Mouse (Mus musculus): ENCODE data around the gene Ddx18. TPM values are rescaled to one million over a fixed set of nuclear protein-coding genes. Genes with fewer than 3 reads are reported as not detected.

Ddx18 gene
- polyA plus RNA-seq, 1 experiment, result 128 TPM

GRCm38 (mm10) chr1:121551457-121551835 is 16.3 kb downstream of the Ddx18 start:
- Histone ChIP-seq H3K27me3 (ENCODE audit: control insufficient read depth, insufficient read depth, low read length, poor library complexity, severe bottlenecking) (no peaks in the 10 kb centered on the region), H3K27ac (ENCODE audit: insufficient read depth, low read length) (no peak overlapping the region), H3K9ac (ENCODE audit: low read depth, poor library complexity, severe bottlenecking) (no peak overlapping the region), H3K36me3 (ENCODE audit: control insufficient read depth, insufficient read depth, low read length, poor library complexity, severe bottlenecking) (peaks cover 27% of the 10 kb centered on the region), H3K9me3 (replicated peaks; ENCODE audit: control insufficient read depth, insufficient read depth, low read length, poor library complexity, severe bottlenecking) (no peaks in the 10 kb centered on the region), H3K4me3 (ENCODE audit: low read depth, low read length) (no peak overlapping the region), H3K4me1 (ENCODE audit: control insufficient read depth, insufficient read depth, low read length) (no peaks in the 10 kb centered on the region)
- no peak for TF ChIP-seq POLR2A (IDR thresholded peaks at IDR 0.05; ENCODE audit: insufficient read depth, low read length)
- TF ChIP-seq EP300 (IDR thresholded peaks at IDR 0.05; ENCODE audit: insufficient read depth, low read depth, low read length), result no peak
- no peak for TF ChIP-seq CTCF (IDR thresholded peaks at IDR 0.05; ENCODE audit: low read depth, low read length)

- TF ChIP-seq CTCF (IDR thresholded peaks at IDR 0.05; ENCODE audit: low read depth, low read length) (no peak), POLR2A (IDR thresholded peaks at IDR 0.05; ENCODE audit: insufficient read depth, low read length) (no peak), EP300 (IDR thresholded peaks at IDR 0.05; ENCODE audit: insufficient read depth, low read depth, low read length) (no peak)
- Histone ChIP-seq H3K9me3 (replicated peaks; ENCODE audit: control insufficient read depth, insufficient read depth, low read length, poor library complexity, severe bottlenecking) (no peaks in the 10 kb centered on the region), H3K9ac (ENCODE audit: low read depth, poor library complexity, severe bottlenecking) (no peak overlapping the region), H3K4me3 (ENCODE audit: low read depth, low read length) (no peak overlapping the region), H3K27ac (ENCODE audit: insufficient read depth, low read length) (no peak overlapping the region), H3K4me1 (ENCODE audit: control insufficient read depth, insufficient read depth, low read length) (no peaks in the 10 kb centered on the region), H3K36me3 (ENCODE audit: control insufficient read depth, insufficient read depth, low read length, poor library complexity, severe bottlenecking) (peaks cover 22% of the 10 kb centered on the region), H3K27me3 (ENCODE audit: control insufficient read depth, insufficient read depth, low read length, poor library complexity, severe bottlenecking) (no peaks in the 10 kb centered on the region)
Observed at GRCm38 (mm10) chr1:121550801-121551456, 16.9 kb downstream of the Ddx18 start.

DNA sequence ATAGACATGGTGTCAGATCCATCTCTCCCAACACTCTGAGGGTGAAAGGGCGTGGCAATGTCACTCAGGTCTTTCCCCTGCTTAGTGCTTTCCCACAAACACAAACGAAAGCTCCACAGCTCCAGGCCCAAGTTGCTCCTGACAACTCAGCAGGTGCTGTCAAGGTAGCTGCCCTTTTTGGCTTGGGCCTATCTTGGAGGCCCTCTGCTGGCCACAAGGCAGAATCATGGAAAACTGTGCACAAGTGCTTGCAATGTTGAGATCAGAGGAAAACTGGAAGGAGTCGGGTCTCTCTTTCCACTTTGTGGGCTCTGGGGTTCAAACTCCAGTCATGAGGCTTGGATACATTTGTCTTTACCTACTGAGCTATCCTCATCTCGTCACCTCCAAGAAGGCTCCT is 18.3 kb downstream of the Ddx18 start:
- Histone ChIP-seq H3K27me3 (ENCODE audit: control insufficient read depth, insufficient read depth, low read length, poor library complexity, severe bottlenecking) (0 out of 2 replicates have a peak, but pooled peaks cover 1% of the 10 kb centered on the region), H3K9me3 (replicated peaks; ENCODE audit: control insufficient read depth, insufficient read depth, low read length, poor library complexity, severe bottlenecking) (no peaks in the 10 kb centered on the region), H3K4me1 (ENCODE audit: control insufficient read depth, insufficient read depth, low read length) (no peaks in the 10 kb centered on the region), H3K4me3 (ENCODE audit: low read depth, low read length) (no peak overlapping the region), H3K27ac (ENCODE audit: insufficient read depth, low read length) (no peak overlapping the region), H3K36me3 (ENCODE audit: control insufficient read depth, insufficient read depth, low read length, poor library complexity, severe bottlenecking) (peaks cover 12% of the 10 kb centered on the region), H3K9ac (ENCODE audit: low read depth, poor library complexity, severe bottlenecking) (no peak overlapping the region)
- TF ChIP-seq CTCF (IDR thresholded peaks at IDR 0.05; ENCODE audit: low read depth, low read length) (peak; percentile 53), EP300 (IDR thresholded peaks at IDR 0.05; ENCODE audit: insufficient read depth, low read depth, low read length) (no peak), POLR2A (IDR thresholded peaks at IDR 0.05; ENCODE audit: insufficient read depth, low read length) (no peak)

DNA sequence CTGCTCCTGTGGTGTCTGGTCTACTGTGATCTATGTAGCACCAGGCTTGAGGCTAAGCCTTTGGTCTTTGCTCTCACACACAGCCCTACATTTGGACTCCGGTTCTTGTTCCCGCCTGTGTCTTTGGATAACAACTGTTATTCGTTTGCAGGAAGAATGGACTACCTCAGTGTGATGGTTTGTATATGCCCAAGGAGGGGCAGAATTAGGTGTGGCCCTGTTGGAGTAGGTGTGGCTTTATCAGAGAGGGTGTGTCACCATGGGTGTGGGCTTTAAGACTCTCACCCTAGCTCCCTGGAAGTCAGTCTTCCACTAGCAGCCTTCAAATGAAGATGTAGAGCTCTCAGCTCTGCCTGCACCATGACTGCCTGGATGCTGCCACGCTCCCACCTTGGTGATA is 19.1 kb downstream of the Ddx18 start:
- H3K9me3 ChIP-seq (replicated peaks; ENCODE audit: control insufficient read depth, insufficient read depth, low read length, poor library complexity, severe bottlenecking), result no peaks in the 10 kb centered on the region
- H3K36me3 ChIP-seq (ENCODE audit: control insufficient read depth, insufficient read depth, low read length, poor library complexity, severe bottlenecking), result peaks cover 9% of the 10 kb centered on the region
- H3K27me3 ChIP-seq (ENCODE audit: control insufficient read depth, insufficient read depth, low read length, poor library complexity, severe bottlenecking), result 0 out of 2 replicates have a peak, but pooled peaks cover 2% of the 10 kb centered on the region
- TF ChIP-seq EP300 (IDR thresholded peaks at IDR 0.05; ENCODE audit: insufficient read depth, low read depth, low read length) (no peak), CTCF (IDR thresholded peaks at IDR 0.05; ENCODE audit: low read depth, low read length) (no peak), POLR2A (IDR thresholded peaks at IDR 0.05; ENCODE audit: insufficient read depth, low read length) (no peak)
- H3K27ac ChIP-seq (ENCODE audit: insufficient read depth, low read length), result no peak overlapping the region
- H3K9ac ChIP-seq (ENCODE audit: low read depth, poor library complexity, severe bottlenecking), result no peak overlapping the region
- no peak overlapping the region for H3K4me3 ChIP-seq (ENCODE audit: low read depth, low read length)
- no peaks in the 10 kb centered on the region for H3K4me1 ChIP-seq (ENCODE audit: control insufficient read depth, insufficient read depth, low read length)

- Histone ChIP-seq H3K36me3 (ENCODE audit: control insufficient read depth, insufficient read depth, low read length, poor library complexity, severe bottlenecking) (no peaks in the 10 kb centered on the region), H3K27ac (ENCODE audit: insufficient read depth, low read length) (no peak overlapping the region), H3K9me3 (replicated peaks; ENCODE audit: control insufficient read depth, insufficient read depth, low read length, poor library complexity, severe bottlenecking) (no peaks in the 10 kb centered on the region), H3K27me3 (ENCODE audit: control insufficient read depth, insufficient read depth, low read length, poor library complexity, severe bottlenecking) (0 out of 2 replicates have a peak, but pooled peaks cover 2% of the 10 kb centered on the region), H3K4me3 (ENCODE audit: low read depth, low read length) (no peak overlapping the region), H3K9ac (ENCODE audit: low read depth, poor library complexity, severe bottlenecking) (no peak overlapping the region), H3K4me1 (ENCODE audit: control insufficient read depth, insufficient read depth, low read length) (no peaks in the 10 kb centered on the region)
- no peak for TF ChIP-seq CTCF (IDR thresholded peaks at IDR 0.05; ENCODE audit: low read depth, low read length)
- no peak for TF ChIP-seq EP300 (IDR thresholded peaks at IDR 0.05; ENCODE audit: insufficient read depth, low read depth, low read length)
- TF ChIP-seq POLR2A (IDR thresholded peaks at IDR 0.05; ENCODE audit: insufficient read depth, low read length), result no peak
Observed at GRCm38 (mm10) chr1:121546844-121547243, 20.9 kb downstream of the Ddx18 start.

DNA sequence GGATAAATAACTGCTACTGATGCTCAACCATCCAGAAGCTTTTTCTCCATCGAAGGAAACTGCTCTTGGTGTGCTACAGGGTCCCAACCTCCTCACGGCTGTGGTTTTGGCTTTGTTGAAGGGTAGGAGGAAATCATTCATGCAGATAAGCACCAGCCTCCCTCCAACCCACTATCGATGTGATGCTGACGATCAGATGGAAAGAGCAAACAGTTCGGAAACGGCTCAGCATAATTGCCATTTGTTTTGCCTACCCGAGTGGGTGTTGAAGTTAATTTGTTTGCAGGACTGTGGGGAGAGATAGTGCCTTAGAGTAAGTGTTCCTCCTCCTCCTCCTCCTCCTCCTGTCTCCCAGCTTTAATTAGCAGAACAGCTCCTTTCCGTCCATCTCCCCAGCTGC is 27.4 kb downstream of the Ddx18 start:
- Histone ChIP-seq H3K27ac (ENCODE audit: insufficient read depth, low read length) (no peak overlapping the region), H3K36me3 (ENCODE audit: control insufficient read depth, insufficient read depth, low read length, poor library complexity, severe bottlenecking) (no peaks in the 10 kb centered on the region), H3K4me3 (ENCODE audit: low read depth, low read length) (no peak overlapping the region), H3K4me1 (ENCODE audit: control insufficient read depth, insufficient read depth, low read length) (no peaks in the 10 kb centered on the region), H3K27me3 (ENCODE audit: control insufficient read depth, insufficient read depth, low read length, poor library complexity, severe bottlenecking) (0 out of 2 replicates have a peak, but pooled peaks cover 2% of the 10 kb centered on the region), H3K9me3 (replicated peaks; ENCODE audit: control insufficient read depth, insufficient read depth, low read length, poor library complexity, severe bottlenecking) (no peaks in the 10 kb centered on the region), H3K9ac (ENCODE audit: low read depth, poor library complexity, severe bottlenecking) (no peak overlapping the region)
- TF ChIP-seq CTCF (IDR thresholded peaks at IDR 0.05; ENCODE audit: low read depth, low read length), result no peak
- no peak for TF ChIP-seq EP300 (IDR thresholded peaks at IDR 0.05; ENCODE audit: insufficient read depth, low read depth, low read length)
- no peak for TF ChIP-seq POLR2A (IDR thresholded peaks at IDR 0.05; ENCODE audit: insufficient read depth, low read length)
